In genomic region chr3:147103428-147103827, GRCm38 (mm10) we compare ENCODE assay signal across 28 mouse cellular contexts.
A peak's percentile ranks its signal among the peaks of the same experiment; 100 is the strongest.
DNase-seq lines count a peak whose midpoint lies in the region; ATAC-seq lines count a peak whose summit lies in the region.
"Had no signal": no experiment of that assay in that cellular context is flagged by ENCODE, and none has a peak within 500 bp of the region (broad histone marks: within the 10 kb centered on the region; RNA-seq: fewer than 3 reads in every experiment).

No protein-coding gene starts in this region.

- no peak overlapping the region for H3K4me2 ChIP-seq in hindbrain, embryonic 11.5 days (replicated peaks; ENCODE audit: low read depth, low read length)
- H3K4me2 ChIP-seq in hindbrain, embryonic 16.5 days (ENCODE audit: low read length), result peak overlapping the region; percentile 31
- peak overlapping the region; percentile 34 for H3K4me2 ChIP-seq in midbrain, embryonic 13.5 days (replicated peaks)
- peak overlapping the region; percentile 11; the same call in 1 of the 2 replicates for H3K4me2 ChIP-seq in neural tube, embryonic 14.5 days (ENCODE audit: low read depth, low read length)
- H3K4me2 ChIP-seq: embryonic facial prominence, embryonic 13.5 days; forebrain, embryonic 15.5 days; heart, embryonic 12.5 days; liver, embryonic 12.5 days; neural tube, embryonic 12.5 days had no signal

- no peak overlapping the region for H3K9ac ChIP-seq in hindbrain, embryonic 11.5 days (ENCODE audit: low read depth, low read length)
- H3K9ac ChIP-seq in hindbrain, embryonic 16.5 days (ENCODE audit: low read depth, low read length), result no peak overlapping the region; the same call in 1 of the 2 replicates
- H3K9ac ChIP-seq in midbrain, embryonic 13.5 days (replicated peaks), result no peak overlapping the region
- H3K9ac ChIP-seq in neural tube, embryonic 14.5 days (replicated peaks; ENCODE audit: low read depth, low read length), result no peak overlapping the region
- H3K9ac ChIP-seq: embryonic facial prominence, embryonic 13.5 days; forebrain, embryonic 15.5 days; heart, embryonic 12.5 days; liver, embryonic 12.5 days; liver, postnatal 0 days; neural tube, embryonic 12.5 days had no signal

- H3K27ac ChIP-seq in hindbrain, embryonic 10.5 days, result 0 out of 2 replicates have a peak overlapping the region, but pooled peaks have one; percentile 2
- H3K27ac ChIP-seq in hindbrain, embryonic 11.5 days (ENCODE audit: low read depth, low read length), result no peak overlapping the region
- H3K27ac ChIP-seq in hindbrain, embryonic 16.5 days (ENCODE audit: low read depth, low read length), result peak overlapping the region; percentile 20; the same call in 1 of the 2 replicates
- H3K27ac ChIP-seq in midbrain, embryonic 13.5 days, result no peak overlapping the region
- peak overlapping the region; percentile 45 for H3K27ac ChIP-seq in neural tube, embryonic 14.5 days (ENCODE audit: low read depth, low read length)
- H3K27ac ChIP-seq: embryonic facial prominence, embryonic 13.5 days; forebrain, embryonic 10.5 days; forebrain, embryonic 15.5 days; gastrocnemius, adult 2 months; heart, adult 2 months; liver, embryonic 12.5 days; neural tube, embryonic 12.5 days had no signal

- no peaks in the 10 kb centered on the region for H3K9me3 ChIP-seq in hindbrain, embryonic 10.5 days
- H3K9me3 ChIP-seq in hindbrain, embryonic 11.5 days (ENCODE audit: control insufficient read depth, low read length), result no peaks in the 10 kb centered on the region
- H3K9me3 ChIP-seq in hindbrain, embryonic 16.5 days (ENCODE audit: control insufficient read depth, low read length), result no peaks in the 10 kb centered on the region
- no peaks in the 10 kb centered on the region for H3K9me3 ChIP-seq in midbrain, embryonic 13.5 days
- no peaks in the 10 kb centered on the region for H3K9me3 ChIP-seq in neural tube, embryonic 14.5 days (ENCODE audit: control insufficient read depth, low read length)
- H3K9me3 ChIP-seq: embryonic facial prominence, embryonic 13.5 days; forebrain, embryonic 10.5 days; forebrain, embryonic 15.5 days; heart, embryonic 12.5 days; liver, embryonic 12.5 days; neural tube, embryonic 12.5 days had no signal

- no peak overlapping the region for H3K4me3 ChIP-seq in hindbrain, embryonic 10.5 days
- no peak overlapping the region for H3K4me3 ChIP-seq in hindbrain, embryonic 11.5 days (ENCODE audit: low read depth, low read length)
- H3K4me3 ChIP-seq in hindbrain, embryonic 16.5 days (ENCODE audit: low read length), result no peak overlapping the region
- H3K4me3 ChIP-seq in midbrain, embryonic 13.5 days (replicated peaks), result no peak overlapping the region
- no peak overlapping the region for H3K4me3 ChIP-seq in neural tube, embryonic 14.5 days (ENCODE audit: low read depth, low read length)
- H3K4me3 ChIP-seq: embryonic facial prominence, embryonic 13.5 days; forebrain, embryonic 10.5 days; forebrain, embryonic 15.5 days; gastrocnemius, adult 2 months; heart, adult 2 months; heart, embryonic 12.5 days; liver, embryonic 12.5 days; neural tube, embryonic 12.5 days had no signal

- DNase-seq in hindbrain, embryonic 10.5 days (ENCODE audit: low spot score), result no peak
- no peak for DNase-seq in hindbrain, embryonic 11.5 days (ENCODE audit: low spot score)
- no peak for DNase-seq in urinary bladder, postnatal 25 days (ENCODE audit: low spot score)
- DNase-seq in natural killer cell, adult 2 months (ENCODE audit: low spot score in 2 of 2), result no peak
- DNase-seq: adrenal gland, adult 8-10 months; cerebellum, adult 9-10 months; gastrocnemius, adult 2 months; gastrocnemius, postnatal 36 days; heart, adult 2 months; kidney, postnatal 4 days; layer of hippocampus, postnatal 36 days; left cerebral cortex, postnatal 4 days; liver, postnatal 0 days; lung, postnatal 36 days; retina, postnatal 1 day; right cerebral cortex, postnatal 14 days had no signal

- 74% methylated on average over 7 of the region's 7 CpGs for WGBS in hindbrain, embryonic 10.5 days
- 64% methylated on average over 7 of the region's 7 CpGs for WGBS in hindbrain, embryonic 11.5 days
- 26% methylated on average over 7 of the region's 7 CpGs for WGBS in hindbrain, embryonic 16.5 days
- WGBS in midbrain, embryonic 13.5 days, result 19% methylated on average over 7 of the region's 7 CpGs
- 21% methylated on average over 7 of the region's 7 CpGs for WGBS in neural tube, embryonic 14.5 days

- ATAC-seq in hindbrain, embryonic 11.5 days (ENCODE audit: low FRiP score), result no peak
- ATAC-seq in hindbrain, embryonic 16.5 days, result no peak; the same call in 1 of the 2 replicates
- ATAC-seq in midbrain, embryonic 13.5 days, result peak; percentile 48; the same call in 1 of the 2 replicates
- 0 out of 2 replicates have a peak, but pooled peaks have one; percentile 32 for ATAC-seq in neural tube, embryonic 14.5 days (ENCODE audit: low read depth)
- ATAC-seq in monocyte, adult 5-6 weeks (replicated peaks; ENCODE audit: insufficient number of reproducible peaks, low FRiP score, low TSS enrichment, poor library complexity, severe bottlenecking), result no peak
- ATAC-seq: forebrain, embryonic 15.5 days; intestine, postnatal 0 days; liver, embryonic 12.5 days; liver, postnatal 0 days had no signal

- H3K27me3 ChIP-seq in hindbrain, embryonic 10.5 days (ENCODE audit: insufficient read depth, poor library complexity, severe bottlenecking), result peaks cover 2% of the 10 kb centered on the region; the same call in 1 of the 2 replicates
- no peaks in the 10 kb centered on the region for H3K27me3 ChIP-seq in hindbrain, embryonic 11.5 days (ENCODE audit: control insufficient read depth, insufficient read depth, low read length)
- no peaks in the 10 kb centered on the region for H3K27me3 ChIP-seq in hindbrain, embryonic 16.5 days (replicated peaks; ENCODE audit: control insufficient read depth, insufficient read depth, low read length)
- H3K27me3 ChIP-seq in midbrain, embryonic 13.5 days, result peaks cover 3% of the 10 kb centered on the region; the same call in 1 of the 2 replicates
- H3K27me3 ChIP-seq in neural tube, embryonic 14.5 days (ENCODE audit: control insufficient read depth, insufficient read depth, low read length), result no peaks in the 10 kb centered on the region
- H3K27me3 ChIP-seq: forebrain, embryonic 15.5 days; liver, embryonic 12.5 days; neural tube, embryonic 12.5 days had no signal

- no peaks in the 10 kb centered on the region for H3K36me3 ChIP-seq in hindbrain, embryonic 10.5 days
- H3K36me3 ChIP-seq in hindbrain, embryonic 11.5 days (ENCODE audit: control insufficient read depth, insufficient read depth, low read length), result no peaks in the 10 kb centered on the region
- H3K36me3 ChIP-seq in hindbrain, embryonic 16.5 days (ENCODE audit: control insufficient read depth, insufficient read depth, low read length), result no peaks in the 10 kb centered on the region
- H3K36me3 ChIP-seq in midbrain, embryonic 13.5 days, result no peaks in the 10 kb centered on the region
- no peaks in the 10 kb centered on the region for H3K36me3 ChIP-seq in neural tube, embryonic 14.5 days (ENCODE audit: control insufficient read depth, insufficient read depth, low read length)
- H3K36me3 ChIP-seq: embryonic facial prominence, embryonic 13.5 days; forebrain, embryonic 10.5 days; forebrain, embryonic 15.5 days; G1E; heart, embryonic 12.5 days; liver, embryonic 12.5 days; neural tube, embryonic 12.5 days had no signal

- H3K4me1 ChIP-seq in hindbrain, embryonic 10.5 days (replicated peaks), result peaks cover 20% of the 10 kb centered on the region
- H3K4me1 ChIP-seq in hindbrain, embryonic 11.5 days (replicated peaks; ENCODE audit: control insufficient read depth, insufficient read depth, low read length), result 0 out of 2 replicates have a peak, but pooled peaks cover 2% of the 10 kb centered on the region
- peaks cover 13% of the 10 kb centered on the region for H3K4me1 ChIP-seq in hindbrain, embryonic 16.5 days (ENCODE audit: control insufficient read depth, insufficient read depth, low read depth, low read length)
- peaks cover 44% of the 10 kb centered on the region for H3K4me1 ChIP-seq in midbrain, embryonic 13.5 days (replicated peaks)
- H3K4me1 ChIP-seq in neural tube, embryonic 14.5 days (ENCODE audit: control insufficient read depth, insufficient read depth, low read length), result peaks cover 28% of the 10 kb centered on the region
- H3K4me1 ChIP-seq: liver, embryonic 12.5 days had no signal

Comparison
In these comparisons a context has a peak if more than half of its experiments do, and no peak if none do; other contexts are left out.
1. H3K27ac ChIP-seq: peak in hindbrain, embryonic 10.5 days (single experiment), hindbrain, embryonic 16.5 days (single experiment) and neural tube, embryonic 14.5 days (single experiment); none in hindbrain, embryonic 11.5 days (single experiment) and midbrain, embryonic 13.5 days (single experiment).
2. ATAC-seq: peak in midbrain, embryonic 13.5 days (single experiment) and neural tube, embryonic 14.5 days (single experiment); none in hindbrain, embryonic 11.5 days (single experiment), hindbrain, embryonic 16.5 days (single experiment) and monocyte, adult 5-6 weeks (single experiment).